Mouse (Mus musculus) stomach, postnatal 0 days (tissue): ENCODE data around the gene Qsox1. TPM values are rescaled to one million over a fixed set of nuclear protein-coding genes. Genes with fewer than 3 reads are reported as not detected.
A peak's percentile ranks its signal among the peaks of the same experiment; 100 is the strongest.

Experiments used
- ATAC-seq: fragments of 200-750 bp; cut with Nextera tagmentation; 2 replicates; pipeline ENCODE4 v1.8.0; 2017; ENCODE audit not compliant: low FRiP score, low TSS enrichment
- DNase-seq: peaks from one replicate; pipeline ENCODE4 v3.0.0-alpha.2; 2016; ENCODE audit warnings: low spot score
- H3K27ac ChIP-seq: fragments of 300-500 bp; sonication (generic); replicated peaks from 2 replicates; pipeline ENCODE4 v1.5.1; 2014; ENCODE audit warnings: mild to moderate bottlenecking, control low read depth
- H3K27me3 ChIP-seq: fragments of 300-500 bp; sonication (generic); 2 replicates; pipeline ENCODE4 v1.6.1; 2014; ENCODE audit warnings: low read length; ENCODE audit not compliant: control insufficient read depth, insufficient read depth
- H3K36me3 ChIP-seq: fragments of 300-500 bp; sonication (generic); 2 replicates; pipeline ENCODE4 v1.6.1; 2014; ENCODE audit warnings: low read length, mixed read lengths; ENCODE audit not compliant: control insufficient read depth, insufficient read depth
- H3K4me1 ChIP-seq: fragments of 300-500 bp; sonication (generic); replicated peaks from 2 replicates; pipeline ENCODE4 v1.6.1; 2014; ENCODE audit warnings: antibody characterized with exemption; ENCODE audit not compliant: control insufficient read depth, insufficient read depth
- H3K4me2 ChIP-seq: fragments of 300-500 bp; sonication (generic); replicated peaks from 2 replicates; pipeline ENCODE4 v1.6.1; 2014; ENCODE audit warnings: low read depth, mild to moderate bottlenecking, control low read depth, moderate library complexity
- H3K4me3 ChIP-seq: fragments of 300-500 bp; sonication (generic); 2 replicates; pipeline ENCODE4 v1.5.1; 2014; ENCODE audit warnings: low read depth, low read length, control low read depth
- H3K9ac ChIP-seq: fragments of 300-500 bp; sonication (generic); 2 replicates; pipeline ENCODE4 v1.6.1; 2014; ENCODE audit warnings: mild to moderate bottlenecking, low read length, control low read depth, mixed read lengths
- H3K9me3 ChIP-seq: fragments of 300-500 bp; sonication (generic); 2 replicates; pipeline ENCODE4 v1.6.1; 2016; ENCODE audit warnings: low read length; ENCODE audit not compliant: control insufficient read depth
- CTCF ChIP-seq: IDR thresholded peaks from 2 replicates; pipeline ENCODE4 v1.5.1; 2016; ENCODE audit warnings: antibody characterized with exemption, low read depth, mild to moderate bottlenecking, moderate library complexity
- EP300 ChIP-seq: optimal IDR thresholded peaks from 2 replicates; pipeline ENCODE3; 2016; ENCODE audit warnings: antibody characterized with exemption
- WGBS: fragments of 180-500 bp; shearing (Covaris S2); extraction: QIAGEN DNeasy Blood & Tissue Kit; methylation state at CpG from one replicate; pipeline ENCODE4 v1.1.7; 2014; 5-methylcytosine and 5-hydroxymethylcytosine counted together
- polyA plus RNA-seq: library from polyadenylated mRNA; unstranded; fragments of >200 nt; fragmentation: Nextera tagmentation; extraction: Ambion mirVana; gene quantifications from 2 replicates; pipeline ENCODE4 v1.2.1, GENCODE M21; 2015

Qsox1 gene
- polyA plus RNA-seq, 1 experiment from 2014 or later = 95.7 TPM

DNA sequence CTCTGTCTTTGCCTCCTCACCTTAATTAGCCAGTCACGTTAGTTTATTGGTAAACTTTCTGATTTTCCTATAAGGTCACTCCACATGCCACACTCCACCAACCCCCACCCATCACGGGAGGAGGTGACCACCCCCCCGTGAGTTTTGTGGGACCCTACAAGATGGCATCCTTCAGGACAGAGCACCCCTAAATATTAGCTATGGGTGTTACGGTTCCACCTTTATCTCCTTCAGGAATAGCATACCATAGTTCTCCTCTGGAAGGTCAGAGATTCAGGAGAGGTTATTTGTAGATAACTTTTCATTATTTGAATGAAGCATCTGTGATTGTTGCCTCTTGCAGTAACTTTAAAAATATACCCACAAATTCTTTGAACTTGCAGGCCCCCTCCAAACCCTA lies 54.0 kb downstream of the Qsox1 start:
- Histone ChIP-seq H3K4me1 (no peaks in the 10 kb centered on the region), H3K36me3 (no peaks in the 10 kb centered on the region), H3K27me3 (no peaks in the 10 kb centered on the region), H3K4me3 (no peak overlapping the region), H3K4me2 (no peak overlapping the region), H3K9me3 (no peaks in the 10 kb centered on the region), H3K27ac (no peak overlapping the region), H3K9ac (no peak overlapping the region)
- no peak for TF ChIP-seq CTCF
- TF ChIP-seq EP300 = no peak
- WGBS = 83% methylated on average over 4 of the region's 4 CpGs
- DNase-seq (no peak), ATAC-seq (no peak)

DNA sequence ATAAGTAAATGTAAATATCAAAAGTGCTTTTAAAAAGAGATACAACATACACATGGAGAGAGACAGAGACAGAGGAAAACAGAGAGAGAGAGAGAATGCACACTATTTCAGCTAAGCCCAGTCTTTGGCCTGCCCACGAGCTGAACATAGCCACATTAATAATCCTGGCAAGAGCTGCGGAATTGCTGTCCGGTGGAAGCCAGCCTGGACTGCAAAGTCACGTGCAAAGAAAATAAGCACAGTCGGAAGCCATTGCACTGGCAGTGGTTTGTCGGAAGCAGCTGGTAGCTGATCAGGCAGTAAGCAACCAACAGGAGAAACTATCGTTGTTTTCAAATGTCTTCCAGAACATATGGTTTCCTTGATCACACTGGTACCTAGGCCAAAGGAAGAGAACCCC lies 55.1 kb downstream of the Qsox1 start:
- 56% methylated on average over 7 of the region's 7 CpGs for WGBS
- ATAC-seq = no peak
- Histone ChIP-seq H3K27me3 (no peaks in the 10 kb centered on the region), H3K4me2 (no peak overlapping the region), H3K36me3 (no peaks in the 10 kb centered on the region), H3K4me3 (no peak overlapping the region), H3K9me3 (no peaks in the 10 kb centered on the region), H3K27ac (no peak overlapping the region), H3K9ac (no peak overlapping the region), H3K4me1 (no peaks in the 10 kb centered on the region)
- no peak for DNase-seq
- TF ChIP-seq CTCF = no peak
- no peak for TF ChIP-seq EP300

- H3K4me2 ChIP-seq = no peak overlapping the region
- TF ChIP-seq EP300 (no peak), CTCF (no peak)
- no peaks in the 10 kb centered on the region for H3K4me1 ChIP-seq
- no peak overlapping the region for H3K4me3 ChIP-seq
- no peaks in the 10 kb centered on the region for H3K27me3 ChIP-seq
- no peaks in the 10 kb centered on the region for H3K36me3 ChIP-seq
- H3K9me3 ChIP-seq = no peaks in the 10 kb centered on the region
- H3K27ac ChIP-seq = no peak overlapping the region
- H3K9ac ChIP-seq = no peak overlapping the region
- ATAC-seq = no peak
- 56% methylated on average over 9 of the region's 9 CpGs for WGBS
- no peak for DNase-seq
These were observed 59.3 kb downstream of the Qsox1 start for GRCm38 (mm10) chr1:155753411-155753810.

GRCm38 (mm10) chr1:155751484-155752255 lies 61.0 kb downstream of the Qsox1 start, which contains the start of gene Lhx4:
Gene Lhx4, minus strand, starts transcription at chr1:155751684.
- TF ChIP-seq CTCF = no peak
- no peak for TF ChIP-seq EP300
- Histone ChIP-seq H3K36me3 (no peaks in the 10 kb centered on the region), H3K4me3 (no peak within 1 kb of the TSS), H3K27me3 (peaks cover 4% of the 10 kb centered on the region; the same call in 1 of the 2 replicates), H3K4me2 (no peak within 1 kb of the TSS), H3K27ac (no peak within 1 kb of the TSS), H3K9ac (no peak within 1 kb of the TSS), H3K4me1 (no peaks in the 10 kb centered on the region), H3K9me3 (no peaks in the 10 kb centered on the region)
- no peak for DNase-seq
- 63% methylated on average over 6 of the region's 6 CpGs for WGBS
- peak; percentile 15; the same call in 1 of the 2 replicates for ATAC-seq

DNA sequence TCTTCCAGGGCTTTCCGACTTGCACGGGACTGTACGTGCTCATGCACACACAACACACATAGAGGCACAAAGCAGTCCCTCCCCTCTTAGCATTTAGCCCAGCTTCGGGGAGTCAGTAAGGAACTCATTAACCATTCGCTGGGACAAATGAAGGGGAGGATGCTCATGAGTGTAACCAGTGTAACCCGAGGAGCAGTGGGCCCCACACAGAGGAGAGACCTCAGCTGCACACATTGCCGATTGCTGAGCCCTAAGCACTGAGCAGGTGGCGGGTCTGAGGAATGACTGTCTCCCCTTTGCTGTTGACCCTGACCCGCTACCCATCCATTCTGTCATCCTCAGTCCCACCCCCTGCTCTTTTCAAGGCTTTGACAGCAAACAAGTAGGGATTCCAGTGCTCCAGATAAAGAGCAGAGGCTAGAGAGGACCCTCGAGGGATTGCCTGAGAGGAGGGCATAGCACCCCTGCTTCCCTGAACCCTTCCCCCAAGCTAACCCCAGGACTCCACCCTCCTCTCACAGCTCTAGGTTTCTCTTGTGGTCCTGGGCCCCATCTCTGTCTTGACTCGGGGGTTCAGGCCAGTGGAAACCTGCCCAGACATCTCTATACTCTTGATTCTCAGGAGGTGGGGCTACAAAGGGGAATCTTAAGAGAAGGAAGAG lies 62.0 kb downstream of the Qsox1 start:
- DNase-seq = no peak
- H3K36me3 ChIP-seq = no peaks in the 10 kb centered on the region
- H3K4me3 ChIP-seq = no peak overlapping the region
- no peak overlapping the region for H3K9ac ChIP-seq
- 13% methylated on average over 11 of the region's 11 CpGs for WGBS
- no peaks in the 10 kb centered on the region for H3K9me3 ChIP-seq
- H3K27ac ChIP-seq = no peak overlapping the region
- H3K4me2 ChIP-seq = no peak overlapping the region
- TF ChIP-seq CTCF = no peak
- H3K4me1 ChIP-seq = no peaks in the 10 kb centered on the region
- no peak for ATAC-seq
- peaks cover 4% of the 10 kb centered on the region; the same call in 1 of the 2 replicates for H3K27me3 ChIP-seq

- DNase-seq (no peak), ATAC-seq (no peak)
- Histone ChIP-seq H3K27me3 (peaks cover 10% of the 10 kb centered on the region; the same call in 1 of the 2 replicates), H3K4me1 (no peaks in the 10 kb centered on the region), H3K4me2 (no peak overlapping the region), H3K27ac (no peak overlapping the region), H3K36me3 (no peaks in the 10 kb centered on the region), H3K9me3 (no peaks in the 10 kb centered on the region), H3K9ac (no peak overlapping the region), H3K4me3 (no peak overlapping the region)
- no peak for TF ChIP-seq CTCF
- TF ChIP-seq EP300 = no peak
- WGBS = 75% methylated on average over 5 of the region's 5 CpGs
These were observed 64.8 kb downstream of the Qsox1 start for GRCm38 (mm10) chr1:155747911-155748310.
